Mouse (Mus musculus): ENCODE results near the gene Prss42.
"Not testable (repeated sequence)": the region's sequence is repeated elsewhere in the genome, so short reads cannot be mapped to it uniquely, and the experiment has no call there.

Prss42 gene

DNA sequence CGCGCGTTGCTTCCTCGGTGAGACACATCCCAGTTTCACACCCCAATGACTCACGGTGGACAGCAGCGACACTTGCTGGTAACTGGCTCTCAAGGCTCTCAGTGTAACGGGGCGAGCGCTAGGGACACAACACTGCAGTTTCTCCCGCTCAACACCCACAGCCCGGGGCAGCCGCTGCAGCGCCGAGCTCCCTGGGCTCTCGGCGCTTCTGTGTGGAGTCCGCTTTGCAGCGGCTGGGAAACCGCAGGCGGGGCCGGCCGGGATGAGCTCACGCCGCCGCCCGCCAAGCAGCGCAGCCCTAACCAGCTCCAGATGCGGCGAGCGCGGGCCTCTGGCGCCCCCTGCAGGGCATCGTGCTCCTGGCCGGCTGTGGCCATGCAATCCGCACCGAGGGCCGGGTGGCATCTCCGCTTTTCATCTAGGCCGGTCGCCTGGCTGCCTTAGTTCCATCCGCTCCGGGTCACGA is 16.7 kb upstream of the Prss42 start:
- in situ Hi-C loops (cut with MboI; ENCODE audit: low pct_unique_long_range_greater_than_20kb in 1 of 2, low sequenced_read_pairs in 2 of 2, unreplicated experiment in 1 of 2) = no loop called here

DNA sequence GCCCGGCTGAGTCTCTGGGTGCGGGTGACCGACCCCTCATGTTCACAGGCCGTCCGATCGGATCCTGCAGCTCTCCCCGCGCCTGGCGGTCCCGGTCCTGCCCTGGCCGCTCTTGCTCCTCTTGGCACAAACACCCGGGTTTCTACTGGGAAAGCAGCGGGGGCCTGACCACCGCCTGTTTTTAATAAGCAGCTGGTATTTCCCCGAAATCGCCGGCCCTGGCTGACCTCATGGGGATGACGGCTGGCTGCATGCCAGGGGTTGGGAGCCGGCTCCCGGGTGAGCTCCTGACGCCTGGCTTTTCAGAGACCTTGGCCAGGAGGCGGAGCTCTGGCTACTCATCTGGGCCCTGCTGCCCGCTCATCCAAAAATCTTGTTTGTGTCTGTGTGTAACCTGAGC is 16.2 kb upstream of the Prss42 start:
- in situ Hi-C loops (cut with MboI; ENCODE audit: low pct_unique_long_range_greater_than_20kb in 1 of 2, low sequenced_read_pairs in 2 of 2, unreplicated experiment in 1 of 2) = no loop called here

DNA sequence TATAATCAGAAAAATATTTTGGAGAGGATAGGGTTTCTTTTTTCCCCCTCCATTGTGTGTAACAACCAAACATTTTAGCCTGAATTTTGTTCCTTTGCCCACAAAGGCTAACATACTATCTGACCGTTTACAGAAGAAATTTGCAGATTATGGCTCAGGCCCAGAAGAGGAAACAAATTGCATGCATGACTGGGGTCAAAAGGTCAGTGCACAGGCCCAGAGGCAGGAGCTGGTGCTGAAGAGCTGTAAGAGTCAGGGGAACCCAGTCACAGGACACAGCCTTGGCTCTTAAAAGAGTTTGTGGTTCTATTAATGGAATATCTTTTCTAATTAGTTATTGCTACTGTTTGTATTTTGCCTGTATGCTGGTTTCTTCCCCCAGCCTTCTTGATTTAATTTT is 14.4 kb upstream of the Prss42 start:
- in situ Hi-C loops (cut with MboI; ENCODE audit: low pct_unique_long_range_greater_than_20kb in 1 of 2, low sequenced_read_pairs in 2 of 2, unreplicated experiment in 1 of 2) = no loop called here

DNA sequence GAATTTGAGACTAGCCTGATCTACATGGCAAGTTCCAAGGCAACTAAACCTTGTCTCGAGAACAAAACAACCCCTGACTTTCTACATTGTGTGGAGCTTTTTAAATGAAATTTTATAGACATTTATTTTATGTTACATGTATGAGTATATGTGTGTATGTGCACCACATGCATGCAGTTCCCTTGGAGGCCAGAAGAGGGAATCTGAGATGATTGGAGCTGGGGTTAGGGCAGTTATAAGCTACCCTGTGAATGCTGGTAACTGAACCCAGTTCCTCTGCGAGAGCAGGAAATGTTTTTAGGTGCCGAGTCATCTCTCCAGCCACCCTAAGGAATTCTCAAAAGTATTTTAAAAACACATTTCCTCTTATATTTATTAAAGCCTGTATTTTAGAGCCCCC is 9.8 kb upstream of the Prss42 start:
- in situ Hi-C loops (cut with MboI; ENCODE audit: low pct_unique_long_range_greater_than_20kb in 1 of 2, low sequenced_read_pairs in 2 of 2, unreplicated experiment in 1 of 2) = no loop called here

DNA sequence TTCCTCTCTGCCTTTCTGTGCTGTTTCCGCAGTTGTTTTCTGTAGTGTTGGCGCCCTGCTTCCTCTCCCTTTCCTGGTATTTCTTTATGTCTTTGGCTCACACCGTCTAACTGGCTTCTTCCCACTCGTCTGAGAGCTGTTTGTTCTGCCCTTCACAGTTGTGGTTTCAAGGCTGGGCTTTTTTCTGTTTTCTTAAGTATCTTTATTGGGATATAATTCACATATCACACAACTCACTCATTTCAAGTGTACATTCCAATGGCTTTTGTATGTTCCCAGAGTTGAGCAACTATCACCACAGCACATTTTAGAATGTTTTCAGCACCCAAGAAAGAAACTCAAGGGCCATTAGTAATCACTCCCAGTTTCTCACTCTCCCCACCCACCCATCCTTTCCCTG is 7.5 kb upstream of the Prss42 start:
- in situ Hi-C loops (cut with MboI; ENCODE audit: low pct_unique_long_range_greater_than_20kb in 1 of 2, low sequenced_read_pairs in 2 of 2, unreplicated experiment in 1 of 2) = no loop called here

DNA sequence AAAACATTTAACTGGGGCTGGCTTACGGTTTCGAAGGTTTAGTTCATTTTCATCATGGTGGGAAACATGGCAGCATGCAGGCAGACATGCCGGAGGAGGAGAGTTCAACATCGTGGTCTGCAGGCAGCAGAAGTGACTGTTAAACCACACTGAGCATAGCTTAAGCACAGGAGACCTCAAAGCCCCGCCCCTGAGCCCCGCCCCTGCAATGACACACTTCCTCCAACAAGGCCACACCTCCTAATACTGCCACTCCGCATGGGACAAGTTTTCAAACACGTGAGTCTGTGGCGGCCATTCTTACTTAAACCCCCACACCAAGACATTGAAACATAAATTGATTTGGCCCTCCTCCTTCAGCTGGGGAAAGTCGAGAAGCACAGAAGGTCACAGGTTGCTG is 953 bp upstream of the Prss42 start:
- in situ Hi-C loops (cut with MboI; ENCODE audit: low pct_unique_long_range_greater_than_20kb in 1 of 2, low sequenced_read_pairs in 2 of 2, unreplicated experiment in 1 of 2) = no loop called here

DNA sequence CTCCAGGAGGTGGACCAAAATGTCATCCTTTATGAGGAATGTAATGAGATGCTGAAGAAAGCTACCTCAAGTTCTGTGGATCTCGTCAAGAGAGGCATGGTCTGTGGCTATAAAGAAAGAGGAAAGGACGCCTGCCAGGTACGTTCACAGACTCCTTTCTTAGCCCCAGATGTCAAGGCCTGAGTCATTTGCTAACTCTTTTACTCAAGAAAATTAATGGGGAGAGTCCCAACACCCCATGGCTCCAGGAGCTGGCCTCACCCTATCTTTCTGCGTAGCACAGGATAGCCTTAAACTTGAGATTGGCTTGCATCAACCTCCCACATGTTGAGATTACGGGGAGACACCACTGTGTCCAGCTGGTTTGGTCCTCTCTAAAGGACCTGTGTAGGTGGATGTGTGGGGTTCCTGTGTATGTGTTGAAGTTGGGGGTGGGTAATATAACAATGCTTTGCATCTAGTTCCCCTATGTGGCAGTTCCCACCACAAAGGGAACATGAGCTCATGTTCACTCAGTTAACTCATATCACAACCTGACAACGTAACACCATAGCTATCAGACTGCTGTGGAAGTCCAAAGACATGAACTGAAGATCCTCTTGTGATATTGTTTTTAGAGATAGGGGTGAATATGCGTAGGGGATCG is 3.0 kb downstream of the Prss42 start:
- in situ Hi-C loops (cut with MboI; ENCODE audit: low pct_unique_long_range_greater_than_20kb in 1 of 2, low sequenced_read_pairs in 2 of 2, unreplicated experiment in 1 of 2) = no loop called here

DNA sequence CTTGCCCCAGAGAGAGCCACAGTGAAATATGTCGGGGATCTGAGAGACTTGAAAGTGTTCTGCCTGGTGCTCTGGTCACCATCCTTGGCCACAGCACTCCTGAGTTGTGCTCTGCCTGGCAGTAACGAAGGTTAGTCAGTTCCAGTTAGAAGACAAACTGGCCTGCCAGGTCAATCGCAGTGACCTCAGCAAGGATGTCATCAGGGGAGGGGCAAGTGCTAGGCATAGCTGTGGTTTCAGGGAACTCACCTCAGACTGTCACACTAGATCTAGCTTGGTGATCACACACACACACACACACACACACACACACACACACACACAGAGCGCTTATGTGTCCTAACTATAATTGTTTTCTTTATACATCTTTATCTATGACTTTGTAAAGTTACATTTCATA is 5.3 kb downstream of the Prss42 start:
- in situ Hi-C loops (cut with MboI; ENCODE audit: low pct_unique_long_range_greater_than_20kb in 1 of 2, low sequenced_read_pairs in 2 of 2, unreplicated experiment in 1 of 2) = no loop called here

DNA sequence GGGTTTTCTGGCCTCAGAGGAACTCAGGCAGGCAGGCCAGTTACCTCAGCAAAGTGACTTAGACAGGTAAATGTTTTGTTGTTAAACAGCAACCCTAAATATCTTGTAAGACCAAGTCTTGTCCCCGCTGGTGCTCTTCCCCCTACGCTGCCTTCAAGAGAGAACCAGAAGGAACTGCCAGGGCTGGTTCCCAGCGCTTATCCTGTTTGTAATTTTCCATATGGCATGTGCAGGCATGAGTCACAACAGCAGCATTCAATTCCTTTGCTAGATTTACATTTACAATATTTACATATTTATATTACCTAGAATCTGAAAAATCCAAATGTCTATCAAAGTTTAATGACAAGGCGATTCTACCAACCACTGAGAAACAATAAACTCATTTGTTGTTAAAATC is 12.1 kb downstream of the Prss42 start:
- in situ Hi-C loops (cut with MboI; ENCODE audit: low pct_unique_long_range_greater_than_20kb in 1 of 2, low sequenced_read_pairs in 2 of 2, unreplicated experiment in 1 of 2) = no loop called here

DNA sequence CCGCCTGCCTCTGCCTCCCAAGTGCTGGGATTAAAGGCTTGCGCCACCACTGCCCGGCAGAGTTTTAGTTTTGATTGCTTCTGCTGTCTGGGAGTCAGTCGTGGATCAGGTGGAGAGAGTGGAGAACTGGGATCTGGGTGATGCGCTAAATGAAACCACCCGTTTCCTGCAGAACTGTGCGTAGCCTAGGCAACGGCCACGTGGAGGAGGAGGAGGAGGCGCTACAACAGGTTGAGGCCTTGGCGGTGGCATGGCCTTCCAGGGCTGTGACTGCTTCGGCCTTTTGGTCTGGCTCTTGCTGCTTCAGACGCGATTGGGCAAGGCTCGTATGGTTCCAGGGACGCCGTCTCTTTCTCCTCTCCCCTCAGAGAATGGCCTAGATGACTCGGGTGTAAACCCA is 15.8 kb downstream of the Prss42 start, which contains the start of gene Prss44:
Prss44 (plus strand) TSS at position 206 of the 400 bp plus-strand sequence.
- in situ Hi-C loops (cut with MboI; ENCODE audit: low pct_unique_long_range_greater_than_20kb in 1 of 2, low sequenced_read_pairs in 2 of 2, unreplicated experiment in 1 of 2) = no loop called here

DNA sequence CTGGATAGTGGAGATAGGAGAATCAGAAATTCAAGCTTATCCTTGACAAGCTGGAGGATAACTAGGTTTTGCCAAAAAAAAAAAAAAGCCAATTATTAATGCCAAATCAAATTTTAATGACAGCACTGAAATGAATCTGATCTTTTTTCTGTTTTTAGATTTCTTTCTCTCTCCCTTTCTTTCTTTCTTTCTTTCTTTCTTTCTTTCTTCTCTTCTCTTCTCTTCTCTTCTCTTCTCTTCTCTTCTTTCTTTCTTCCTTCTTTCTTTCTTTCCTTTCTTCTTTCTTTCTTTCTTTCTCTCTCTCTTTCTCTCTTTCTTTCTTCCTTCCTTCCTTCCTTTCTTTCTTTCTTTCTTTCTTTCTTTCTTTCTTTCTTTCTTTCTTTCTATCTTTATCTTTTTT is 22.6 kb downstream of the Prss42 start:
- in situ Hi-C loops (cut with MboI; ENCODE audit: low pct_unique_long_range_greater_than_20kb in 1 of 2, low sequenced_read_pairs in 2 of 2, unreplicated experiment in 1 of 2) = not testable (repeated sequence)

DNA sequence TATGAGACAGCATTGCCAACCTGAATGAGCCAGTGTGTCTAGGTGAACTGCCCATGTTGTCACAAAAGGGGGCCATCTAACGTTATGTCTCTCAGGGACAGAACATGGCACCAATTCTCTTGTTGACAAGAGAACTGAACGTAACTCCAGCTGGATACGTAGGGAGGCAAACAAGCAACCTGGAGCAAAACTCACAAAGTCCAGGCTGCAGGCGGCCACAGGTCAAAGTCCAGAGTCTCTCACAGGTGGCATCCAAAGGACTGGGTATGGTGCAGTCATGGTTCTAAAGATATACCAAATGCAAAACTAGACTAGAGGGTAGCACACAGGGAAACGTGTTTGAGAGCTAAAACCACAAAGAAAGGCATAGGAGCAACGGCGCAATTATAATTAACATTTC is 23.5 kb downstream of the Prss42 start:
- in situ Hi-C loops (cut with MboI; ENCODE audit: low pct_unique_long_range_greater_than_20kb in 1 of 2, low sequenced_read_pairs in 2 of 2, unreplicated experiment in 1 of 2) = no loop called here

DNA sequence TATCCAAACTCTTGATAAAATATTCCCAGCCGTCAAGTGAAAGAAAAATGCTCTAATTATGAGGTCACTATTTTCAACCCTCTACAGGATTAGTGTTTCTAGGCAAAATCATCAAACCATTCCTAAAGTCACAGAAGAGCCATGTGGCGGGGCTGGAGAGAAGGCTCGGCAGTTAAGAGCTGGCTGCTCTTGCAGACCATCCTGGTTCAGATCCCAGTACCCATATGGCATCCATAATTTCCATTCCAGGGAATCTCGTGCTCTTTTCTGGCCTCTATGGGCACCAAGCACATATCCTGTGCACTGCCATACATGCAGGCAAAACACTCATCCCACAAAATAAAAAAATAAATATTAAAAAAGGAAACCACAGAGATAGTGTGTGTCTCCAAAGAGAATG is 27.5 kb downstream of the Prss42 start:
- in situ Hi-C loops (cut with MboI; ENCODE audit: low pct_unique_long_range_greater_than_20kb in 1 of 2, low sequenced_read_pairs in 2 of 2, unreplicated experiment in 1 of 2) = no loop called here

DNA sequence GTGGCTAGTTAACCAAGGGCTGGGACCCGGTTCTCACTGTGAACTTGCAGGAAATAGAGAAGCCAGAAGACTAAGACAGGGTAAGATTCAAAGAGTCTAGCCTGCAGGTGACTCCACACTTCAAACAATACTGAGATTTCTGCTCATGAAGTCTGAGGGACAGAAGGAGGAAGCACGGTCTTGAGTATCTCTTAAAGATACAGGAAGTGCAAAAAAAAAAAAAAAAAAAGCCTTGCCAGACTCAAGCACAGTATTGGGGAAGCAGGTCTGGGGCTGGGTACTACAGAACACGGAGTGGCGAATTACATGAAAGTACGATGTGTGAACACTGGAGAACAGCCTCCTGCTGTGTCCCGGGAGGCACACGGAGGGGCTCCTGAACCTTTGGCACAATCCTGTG is 27.9 kb downstream of the Prss42 start:
- in situ Hi-C loops (cut with MboI; ENCODE audit: low pct_unique_long_range_greater_than_20kb in 1 of 2, low sequenced_read_pairs in 2 of 2, unreplicated experiment in 1 of 2) = no loop called here

DNA sequence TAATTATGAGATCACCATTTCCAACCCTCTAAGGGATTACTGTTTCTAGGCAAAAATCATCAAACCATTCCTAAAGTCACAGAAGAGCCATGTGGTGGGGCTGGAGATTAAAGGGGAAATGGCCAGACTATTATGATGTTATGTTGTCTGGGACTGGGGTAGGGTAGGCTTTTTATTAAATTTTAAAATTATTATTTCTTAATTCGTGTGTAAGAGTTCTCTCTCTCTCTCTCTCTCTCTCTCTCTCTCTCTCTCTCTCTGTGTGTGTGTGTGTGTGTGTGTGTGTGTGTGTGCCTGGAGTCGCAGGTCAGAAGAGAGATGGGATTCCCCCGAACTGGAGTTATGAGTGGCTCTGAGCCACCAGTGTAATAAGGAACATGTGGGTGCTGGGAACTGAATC is 28.4 kb downstream of the Prss42 start, which contains the start of gene Prss43:
Prss43 (plus strand) TSS at position 301 of the 400 bp plus-strand sequence.
- in situ Hi-C loops (cut with MboI; ENCODE audit: low pct_unique_long_range_greater_than_20kb in 1 of 2, low sequenced_read_pairs in 2 of 2, unreplicated experiment in 1 of 2) = no loop called here

DNA sequence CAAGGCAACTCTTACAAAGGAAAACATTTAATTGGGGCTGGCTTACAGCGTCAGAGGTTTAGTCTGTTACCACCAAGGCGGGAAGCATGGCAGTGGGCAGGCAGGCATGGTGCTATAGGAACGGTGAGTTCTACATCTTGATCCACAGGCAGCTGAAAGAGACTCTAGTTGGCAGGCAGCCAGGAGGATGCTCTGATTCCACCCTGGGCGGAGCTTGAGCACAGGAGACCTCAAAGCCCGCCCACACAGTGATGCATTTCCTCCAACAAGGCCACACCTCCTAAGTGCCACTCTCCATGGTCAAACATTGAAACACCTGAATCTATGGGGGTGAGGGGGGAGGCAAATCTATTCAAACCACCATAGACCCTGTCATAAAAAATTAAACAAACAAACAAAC is 35.1 kb downstream of the Prss42 start:
- in situ Hi-C loops (cut with MboI; ENCODE audit: low pct_unique_long_range_greater_than_20kb in 1 of 2, low sequenced_read_pairs in 2 of 2, unreplicated experiment in 1 of 2) = no loop called here

DNA sequence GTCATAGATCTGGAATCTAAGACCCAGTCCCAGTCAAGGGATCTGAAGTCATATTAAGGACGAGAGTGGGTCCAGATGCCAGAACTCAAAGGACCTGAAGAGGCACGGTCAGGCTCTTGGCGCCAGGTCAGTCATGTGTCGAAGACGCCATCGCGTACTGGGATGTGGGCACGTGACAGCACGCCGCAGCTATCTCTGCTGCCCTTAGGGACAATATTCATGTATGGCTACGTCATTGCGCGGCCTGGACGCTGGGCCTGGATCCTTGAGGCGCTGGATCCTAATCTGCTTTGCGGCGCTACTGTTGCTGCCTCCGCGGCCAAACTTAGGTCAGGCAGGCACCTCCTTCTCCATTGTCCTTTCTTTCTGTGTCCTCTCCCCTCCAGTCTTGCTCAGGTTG is 36.4 kb downstream of the Prss42 start, which contains the start of gene Prss45:
Prss45 (plus strand) TSS at position 178 of the 400 bp plus-strand sequence.
- in situ Hi-C loops (cut with MboI; ENCODE audit: low pct_unique_long_range_greater_than_20kb in 1 of 2, low sequenced_read_pairs in 2 of 2, unreplicated experiment in 1 of 2) = no loop called here

DNA sequence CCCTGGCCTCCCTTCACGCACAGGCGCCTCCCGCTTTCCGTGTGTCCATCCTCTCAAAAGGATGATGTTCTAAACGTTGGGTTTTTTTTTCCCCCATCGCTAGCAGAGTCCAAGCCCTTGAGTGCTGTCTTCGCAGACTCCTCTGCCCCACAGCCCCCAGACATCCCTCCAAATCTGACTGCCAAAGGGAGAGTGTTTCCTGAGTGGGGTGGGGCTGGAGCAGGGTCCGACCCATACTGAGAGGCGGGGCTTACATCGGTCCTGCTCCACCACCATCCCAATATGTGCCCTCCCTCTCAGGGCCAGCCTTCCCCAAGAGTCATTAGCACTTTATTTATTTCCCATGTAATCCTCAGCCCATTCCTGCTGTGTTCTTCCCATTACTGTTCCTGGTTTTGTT is 37.0 kb downstream of the Prss42 start:
- in situ Hi-C loops (cut with MboI; ENCODE audit: low pct_unique_long_range_greater_than_20kb in 1 of 2, low sequenced_read_pairs in 2 of 2, unreplicated experiment in 1 of 2) = no loop called here

DNA sequence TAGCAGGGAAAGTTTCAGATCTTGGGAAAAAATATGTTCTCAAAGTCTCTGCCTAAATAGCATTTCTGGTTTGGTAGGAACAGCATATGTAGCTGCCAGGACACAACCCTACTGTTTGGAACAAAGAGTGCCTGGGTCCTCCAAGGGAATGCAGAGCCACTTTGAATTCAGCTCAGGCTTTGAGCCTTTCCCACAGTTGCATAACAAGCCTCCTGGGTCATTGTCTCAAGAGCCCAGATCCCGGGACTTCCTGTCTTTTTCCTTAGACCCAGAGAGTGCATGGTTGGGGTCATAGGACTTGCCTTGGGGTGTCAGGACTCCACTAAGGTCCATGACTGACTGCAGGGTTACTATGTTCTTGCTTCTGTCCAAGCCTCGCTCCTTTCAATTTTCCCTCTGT is 38.1 kb downstream of the Prss42 start:
- in situ Hi-C loops (cut with MboI; ENCODE audit: low pct_unique_long_range_greater_than_20kb in 1 of 2, low sequenced_read_pairs in 2 of 2, unreplicated experiment in 1 of 2) = no loop called here

DNA sequence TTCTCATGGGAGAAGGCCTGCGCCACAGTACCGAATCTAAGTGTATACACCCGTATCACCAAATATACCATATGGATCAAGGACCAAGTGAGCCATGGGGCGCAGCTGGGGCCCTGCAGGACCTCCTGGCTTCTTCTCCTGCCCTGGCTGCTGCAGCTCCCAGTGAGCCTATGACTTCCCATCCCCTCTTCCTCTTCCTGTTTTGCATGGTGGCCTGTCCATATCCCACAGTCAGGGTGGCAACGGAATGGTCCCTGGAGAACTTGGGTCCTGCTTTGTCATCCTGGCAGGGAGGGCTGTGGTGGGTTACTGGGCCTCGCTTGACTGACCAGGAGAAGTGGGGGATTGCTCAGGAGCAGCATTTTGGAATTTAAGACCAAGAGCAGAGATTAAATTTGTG is 42.9 kb downstream of the Prss42 start:
- in situ Hi-C loops (cut with MboI; ENCODE audit: low pct_unique_long_range_greater_than_20kb in 1 of 2, low sequenced_read_pairs in 2 of 2, unreplicated experiment in 1 of 2) = no loop called here

DNA sequence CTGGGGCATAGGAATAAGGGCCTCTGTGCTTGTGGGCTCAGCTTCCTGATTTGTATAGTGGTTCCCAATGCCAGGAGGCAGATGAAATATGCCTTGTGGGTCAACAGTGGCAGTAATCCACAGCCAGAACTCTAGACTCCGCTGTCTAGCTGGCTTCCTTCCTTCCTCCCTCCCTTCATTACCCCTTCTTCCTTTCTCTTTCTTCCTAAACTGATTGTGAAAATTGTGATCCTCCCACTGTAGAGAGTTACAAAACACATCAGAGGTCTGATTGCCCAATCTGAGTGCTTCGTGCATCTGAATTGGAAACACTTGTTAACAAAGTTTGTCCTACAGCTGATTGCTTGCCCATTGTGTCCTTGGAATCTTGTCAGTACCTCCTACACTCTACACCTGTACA is 43.5 kb downstream of the Prss42 start:
- in situ Hi-C loops (cut with MboI; ENCODE audit: low pct_unique_long_range_greater_than_20kb in 1 of 2, low sequenced_read_pairs in 2 of 2, unreplicated experiment in 1 of 2) = no loop called here
